Mouse (Mus musculus): ENCODE data around the gene Lsmem1.
"Not testable (repeated sequence)": the region's sequence is repeated elsewhere in the genome, so short reads cannot be mapped to it uniquely, and the experiment has no call there.

Gene Lsmem1

GRCm38 (mm10) chr12:40209049-40209448 lies 9.8 kb upstream of the Lsmem1 start:
- DNase-seq = no peak

GRCm38 (mm10) chr12:40207909-40208308 lies 8.6 kb upstream of the Lsmem1 start:
- no peak for DNase-seq

- DNase-seq = no peak
These were observed 3.1 kb upstream of the Lsmem1 start for GRCm38 (mm10) chr12:40202161-40203035.

- no peak for DNase-seq
These were observed 1.4 kb upstream of the Lsmem1 start for GRCm38 (mm10) chr12:40200484-40201235.

GRCm38 (mm10) chr12:40199795-40200402 lies 609 bp upstream of the Lsmem1 start:
- peak; percentile 74 for DNase-seq

- no peak for DNase-seq
These were observed 863 bp downstream of the Lsmem1 start for GRCm38 (mm10) chr12:40198427-40198826.

- DNase-seq = no peak
These were observed 1.3 kb downstream of the Lsmem1 start for GRCm38 (mm10) chr12:40198019-40198418.

GRCm38 (mm10) chr12:40197511-40197910 lies 1.8 kb downstream of the Lsmem1 start:
- no peak for DNase-seq

- no peak for DNase-seq
These were observed 13.8 kb downstream of the Lsmem1 start for GRCm38 (mm10) chr12:40185474-40185873.

GRCm38 (mm10) chr12:40177089-40177488 lies 22.2 kb downstream of the Lsmem1 start:
- peak; percentile 49 for DNase-seq

GRCm38 (mm10) chr12:40176158-40176557 lies 23.1 kb downstream of the Lsmem1 start:
- no peak for DNase-seq

- DNase-seq = not testable (repeated sequence)
These were observed 24.1 kb downstream of the Lsmem1 start for GRCm38 (mm10) chr12:40175171-40175570.

- DNase-seq = no peak
These were observed 27.7 kb downstream of the Lsmem1 start for GRCm38 (mm10) chr12:40171637-40172036.

- DNase-seq = no peak
These were observed 29.6 kb downstream of the Lsmem1 start for GRCm38 (mm10) chr12:40169675-40170074.

GRCm38 (mm10) chr12:40164621-40165020 lies 34.7 kb downstream of the Lsmem1 start:
- peak; percentile 11 for DNase-seq

- no peak for DNase-seq
These were observed 38.5 kb downstream of the Lsmem1 start for GRCm38 (mm10) chr12:40160777-40161176.

- DNase-seq = no peak
These were observed 45.1 kb downstream of the Lsmem1 start for GRCm38 (mm10) chr12:40154188-40154587.

- no peak for DNase-seq
These were observed 46.8 kb downstream of the Lsmem1 start for GRCm38 (mm10) chr12:40152353-40153069.

GRCm38 (mm10) chr12:40147319-40147718 lies 52.0 kb downstream of the Lsmem1 start:
- no peak for DNase-seq

GRCm38 (mm10) chr12:40146510-40146909 lies 52.8 kb downstream of the Lsmem1 start:
- DNase-seq = no peak

- DNase-seq = no peak
These were observed 58.6 kb downstream of the Lsmem1 start for GRCm38 (mm10) chr12:40140706-40141105.

- DNase-seq = no peak
These were observed 59.6 kb downstream of the Lsmem1 start for GRCm38 (mm10) chr12:40139484-40140245.

Data from kidney, postnatal 10 days (tissue).